Mouse (Mus musculus) cerebellum, adult 11-12 months (tissue): ENCODE measurements around the gene Atp11c.

Experiments used
- DNase-seq: peaks from one replicate; pipeline ENCODE4 v3.0.0; 2022

Gene Atp11c

DNA sequence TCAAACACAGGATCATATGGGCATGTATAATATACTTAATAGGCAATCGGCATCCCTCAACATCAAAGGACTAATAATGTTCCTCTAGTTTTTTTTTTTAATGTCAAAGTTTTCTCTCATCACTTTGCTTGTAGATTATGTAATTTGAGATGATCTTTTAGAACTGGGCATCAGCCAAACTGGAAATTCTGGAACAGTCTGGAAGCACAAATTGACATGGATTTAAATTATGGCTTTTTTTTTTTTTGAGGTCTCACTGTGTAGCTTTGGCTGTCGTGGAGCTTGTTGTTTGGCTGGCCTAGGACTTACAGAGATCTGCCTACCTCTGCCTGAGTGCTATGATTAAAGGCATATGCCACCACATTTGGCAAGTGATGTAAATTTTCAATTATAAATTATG lies 210.8 kb downstream of the Atp11c start:
- no peak for DNase-seq

DNA sequence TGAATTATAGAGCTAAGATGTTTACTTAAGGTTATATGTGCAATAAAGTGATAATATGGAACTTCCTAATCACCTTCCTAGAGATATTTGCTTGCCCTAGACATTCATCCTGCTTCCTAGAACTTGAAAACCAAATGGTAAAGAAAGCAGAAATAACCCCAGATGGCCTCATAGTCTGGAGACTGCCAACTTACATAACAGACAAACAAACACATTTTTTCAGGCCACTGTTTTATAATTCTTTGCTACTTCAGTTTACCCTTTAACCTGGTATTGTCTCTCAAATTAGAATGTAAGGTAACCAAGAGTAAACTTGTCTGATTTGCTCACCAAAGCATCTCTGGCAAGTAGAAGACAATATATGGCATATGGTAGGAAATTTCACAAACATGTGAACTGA lies 212.1 kb downstream of the Atp11c start:
- DNase-seq, result no peak

- no peak for DNase-seq
These were observed 243.8 kb downstream of the Atp11c start for GRCm38 (mm10) chrX:60348741-60349140.

DNA sequence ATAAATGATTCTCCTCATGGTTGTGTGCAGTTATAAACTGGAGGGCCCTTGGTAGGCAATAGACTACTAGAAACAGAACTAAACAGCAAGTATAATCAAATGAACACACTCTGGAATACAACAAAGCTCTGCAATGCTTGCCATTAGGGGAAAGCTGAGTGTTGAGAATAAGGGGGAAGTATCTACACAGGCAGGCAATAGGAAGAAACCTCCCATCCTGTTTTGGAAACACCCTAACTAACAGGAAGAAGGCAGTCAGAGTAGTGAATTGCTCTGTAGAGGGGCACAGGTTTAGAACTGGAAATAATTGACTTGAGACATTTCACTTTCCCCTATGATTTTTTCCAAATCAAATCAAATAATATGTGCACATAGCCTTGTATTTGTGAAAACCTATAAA lies 247.1 kb downstream of the Atp11c start:
- no peak for DNase-seq

GRCm38 (mm10) chrX:60344991-60345390 lies 247.5 kb downstream of the Atp11c start:
- no peak for DNase-seq

DNA sequence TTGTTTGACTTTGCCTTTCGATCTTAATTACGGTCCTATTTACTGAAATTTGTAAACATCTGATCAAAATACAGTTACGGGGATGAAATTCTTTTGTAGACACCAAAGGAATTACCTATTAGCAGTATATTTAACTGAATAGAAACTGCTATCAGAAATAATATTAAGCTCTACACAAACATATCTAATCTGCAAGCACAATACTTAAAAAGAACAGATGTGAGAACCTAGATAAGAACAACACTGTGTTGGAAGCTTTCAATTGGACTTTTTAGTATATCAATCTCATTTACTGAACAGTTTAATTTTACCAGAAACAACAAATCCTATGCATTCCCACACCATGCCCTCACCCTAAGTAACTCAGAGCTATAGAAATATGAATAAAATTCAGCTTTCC lies 262.8 kb downstream of the Atp11c start:
- no peak for DNase-seq

GRCm38 (mm10) chrX:60321321-60321720 lies 271.2 kb downstream of the Atp11c start:
- no peak for DNase-seq

GRCm38 (mm10) chrX:60317661-60318060 lies 274.8 kb downstream of the Atp11c start:
- no peak for DNase-seq

GRCm38 (mm10) chrX:60292335-60292734 lies 300.2 kb downstream of the Atp11c start:
- peak; percentile 46 for DNase-seq

GRCm38 (mm10) chrX:60255346-60255745 lies 337.2 kb downstream of the Atp11c start:
- no peak for DNase-seq

DNA sequence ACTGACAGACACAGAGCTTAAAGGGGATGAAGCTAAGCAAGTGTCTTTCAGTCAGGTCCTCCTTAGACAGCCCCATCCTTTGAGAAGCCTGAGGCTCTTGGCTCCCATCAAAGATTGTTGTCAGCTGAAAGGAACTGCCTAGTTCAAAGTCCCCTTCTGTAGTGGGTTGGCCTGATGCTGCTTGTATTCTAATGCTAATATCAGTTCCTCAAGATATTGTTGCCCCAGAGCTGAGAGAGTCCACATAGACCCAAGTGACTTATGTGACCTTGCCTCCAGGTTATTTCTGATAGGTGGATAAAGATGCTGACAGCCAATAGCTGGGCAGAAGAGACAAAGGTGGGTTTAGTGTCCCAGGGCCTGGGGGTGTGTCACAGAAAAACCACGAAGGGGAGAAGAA lies 404.8 kb downstream of the Atp11c start:
- DNase-seq, result no peak

DNA sequence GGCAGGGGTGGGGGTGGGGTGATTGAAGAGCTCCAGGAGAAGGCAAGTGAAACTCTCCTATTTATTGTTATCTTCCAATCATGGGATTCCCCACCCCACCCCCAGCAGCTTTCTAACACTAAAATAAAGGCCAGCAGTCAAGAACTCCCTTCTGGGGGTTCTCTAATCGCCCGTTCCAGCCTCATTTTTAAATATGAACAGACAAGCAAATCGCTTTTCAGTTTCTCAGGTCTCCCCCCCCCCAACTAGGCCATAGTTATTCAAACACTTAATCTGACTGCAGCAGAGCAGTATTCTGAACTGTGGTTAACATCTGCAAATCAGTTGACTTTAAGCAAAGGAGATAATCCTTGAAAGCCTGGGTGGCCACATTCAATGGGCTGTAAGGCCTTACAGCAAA lies 409.9 kb downstream of the Atp11c start:
- DNase-seq, result no peak

- DNase-seq, result no peak
These were observed 413.6 kb downstream of the Atp11c start, which contains the start of gene Mcf2 for GRCm38 (mm10) chrX:60178744-60179458. Gene Mcf2, minus strand, starts transcription at chrX:60179089.

DNA sequence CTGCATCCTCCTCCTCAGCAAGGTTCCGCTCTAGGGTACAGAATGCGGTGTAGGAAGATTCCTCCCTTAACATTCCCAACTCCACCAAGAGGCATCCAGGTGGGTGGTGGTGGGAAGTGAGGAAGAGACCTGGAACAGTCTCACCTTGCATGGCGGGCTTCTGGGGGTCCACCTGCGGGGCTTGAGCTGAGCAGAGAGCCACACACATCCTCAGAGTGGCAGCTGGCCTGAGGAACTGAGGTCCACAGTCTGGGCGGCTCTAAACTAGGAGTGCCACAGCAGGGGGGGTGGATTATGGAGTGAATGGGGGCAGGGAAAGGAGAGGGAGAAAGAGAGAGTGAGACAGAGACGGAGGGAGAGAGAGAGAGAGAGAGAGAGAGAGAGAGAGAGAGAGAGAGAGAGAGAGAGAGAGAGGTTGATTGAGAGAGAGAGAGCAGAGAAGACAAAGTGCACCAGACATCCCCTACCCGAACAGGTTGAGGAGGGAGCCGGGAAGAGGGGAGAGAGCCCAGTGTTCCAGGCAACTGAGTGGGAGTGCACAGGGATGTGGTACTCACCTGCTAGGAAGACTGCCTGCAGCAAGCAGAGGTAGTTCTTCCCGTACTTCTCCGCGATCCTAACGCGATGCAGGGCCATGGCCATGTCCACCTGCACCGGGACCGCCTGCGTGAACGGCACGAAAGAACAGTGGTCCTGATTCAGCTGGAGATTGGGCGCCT lies 414.3 kb downstream of the Atp11c start:
- DNase-seq, result no peak
